Mouse (Mus musculus): ENCODE measurements around the gene Atp5j.

- TF ChIP-seq POLR2A (IDR thresholded peaks at IDR 0.05; ENCODE audit: insufficient read length, low read depth) (no peak), POLR2AphosphoS2 (IDR thresholded peaks at IDR 0.05; ENCODE audit: insufficient read length, low read depth) (no peak), MAX (IDR thresholded peaks at IDR 0.05; ENCODE audit: low read depth) (no peak), TCF12 (IDR thresholded peaks at IDR 0.05; ENCODE audit: insufficient read depth, poor library complexity, severe bottlenecking) (no peak)
Observed at GRCm38 (mm10) chr16:84778431-84778830, 57.0 kb downstream of the Atp5j start.

Data from myocyte (in vitro differentiated cells).